Mouse (Mus musculus): ENCODE results near the gene Tectb. TPM values are rescaled to one million over a fixed set of nuclear protein-coding genes. Genes with fewer than 3 reads are reported as not detected.
"Not testable (repeated sequence)": the region's sequence is repeated elsewhere in the genome, so short reads cannot be mapped to it uniquely, and the experiment has no call there.

Gene Tectb
- polyA plus RNA-seq, 1 experiment from 2014 or later = 0.05 TPM

GRCm38 (mm10) chr19:55147568-55147967 lies 33.0 kb upstream of the Tectb start:
- 61% methylated on average over 9 of the region's 9 CpGs for WGBS (ENCODE audit: insufficient replicate concordance)
- no peak for ATAC-seq

GRCm38 (mm10) chr19:55148109-55148508 lies 32.4 kb upstream of the Tectb start:
- Histone ChIP-seq H3K27ac (no peak overlapping the region), H3K27me3 (replicated peaks) (no peaks in the 10 kb centered on the region), H3K4me1 (0 out of 2 replicates have a peak, but pooled peaks cover 8% of the 10 kb centered on the region), H3K9ac (no peak overlapping the region), H3K4me3 (no peak overlapping the region), H3K9me3 (replicated peaks) (no peaks in the 10 kb centered on the region), H3K4me2 (no peak overlapping the region), H3K36me3 (no peaks in the 10 kb centered on the region)
- no peak for ATAC-seq
- 67% methylated on average over 6 of the region's 6 CpGs for WGBS (ENCODE audit: insufficient replicate concordance)

More at GRCm38 (mm10) chr19:55147568-55147967, 33.0 kb upstream of the Tectb start:
- Histone ChIP-seq H3K36me3 (no peaks in the 10 kb centered on the region), H3K9me3 (replicated peaks) (no peaks in the 10 kb centered on the region), H3K4me2 (no peak overlapping the region), H3K4me3 (no peak overlapping the region), H3K27me3 (replicated peaks) (no peaks in the 10 kb centered on the region), H3K9ac (no peak overlapping the region), H3K27ac (no peak overlapping the region), H3K4me1 (0 out of 2 replicates have a peak, but pooled peaks cover 8% of the 10 kb centered on the region)

- H3K9me3 ChIP-seq (replicated peaks) = no peaks in the 10 kb centered on the region
- no peaks in the 10 kb centered on the region for H3K27me3 ChIP-seq (replicated peaks)
- 64% methylated on average over 6 of the region's 6 CpGs for WGBS (ENCODE audit: insufficient replicate concordance)
- H3K4me2 ChIP-seq = no peak overlapping the region
- no peak overlapping the region for H3K9ac ChIP-seq
- no peak overlapping the region for H3K27ac ChIP-seq
- H3K4me1 ChIP-seq = 0 out of 2 replicates have a peak, but pooled peaks cover 6% of the 10 kb centered on the region
- H3K36me3 ChIP-seq = no peaks in the 10 kb centered on the region
- ATAC-seq = no peak
- no peak overlapping the region for H3K4me3 ChIP-seq
Measured at GRCm38 (mm10) chr19:55149646-55150045, 30.9 kb upstream of the Tectb start.

DNA sequence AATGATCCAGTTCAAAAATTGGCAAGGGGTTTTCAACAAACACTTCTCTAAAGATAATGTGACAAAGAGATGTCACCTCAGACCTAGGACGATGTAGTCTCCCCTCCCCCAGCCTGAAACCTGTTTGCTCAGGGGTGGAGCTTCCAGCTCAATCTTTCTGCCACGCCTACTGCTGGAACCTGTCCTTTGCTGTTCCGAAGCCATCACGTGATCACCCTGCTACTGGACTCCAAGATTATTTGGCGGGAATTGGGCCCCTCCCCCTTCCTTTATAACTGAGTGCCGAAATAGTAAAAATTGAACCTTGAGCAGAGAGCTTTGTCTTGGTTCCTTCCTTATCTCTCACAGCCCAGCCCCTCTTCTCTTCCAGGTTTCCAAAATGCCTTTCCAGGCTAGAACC lies 28.3 kb upstream of the Tectb start:
- H3K9me3 ChIP-seq (replicated peaks); H3K9ac ChIP-seq; H3K27ac ChIP-seq; H3K4me1 ChIP-seq; H3K27me3 ChIP-seq (replicated peaks); H3K4me2 ChIP-seq; H3K36me3 ChIP-seq; ATAC-seq; H3K4me3 ChIP-seq: not testable (repeated sequence)
- 40% methylated on average over 6 of the region's 6 CpGs for WGBS (ENCODE audit: insufficient replicate concordance)

DNA sequence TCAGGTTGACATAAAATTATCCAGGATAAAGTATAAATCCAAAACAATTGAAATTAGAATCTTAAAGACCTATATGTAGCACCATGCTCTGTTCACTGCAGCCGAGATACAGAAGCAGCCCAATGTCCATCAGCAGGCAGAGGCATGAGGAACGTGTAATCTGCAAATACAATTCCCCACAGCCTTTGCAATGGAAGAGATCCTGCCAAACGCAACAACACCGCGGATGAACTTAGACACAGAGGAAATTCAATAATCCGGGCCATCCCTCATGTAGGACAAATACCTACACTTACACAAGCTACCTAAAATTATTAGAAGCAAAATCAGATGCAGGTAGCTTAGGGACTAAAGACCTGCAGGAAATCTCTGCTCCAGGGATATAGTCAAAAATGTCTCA lies 27.6 kb upstream of the Tectb start:
- no peak overlapping the region for H3K4me3 ChIP-seq
- no peaks in the 10 kb centered on the region for H3K4me1 ChIP-seq
- H3K27me3 ChIP-seq (replicated peaks) = no peaks in the 10 kb centered on the region
- no peaks in the 10 kb centered on the region for H3K36me3 ChIP-seq
- no peak overlapping the region for H3K27ac ChIP-seq
- 80% methylated on average over 6 of the region's 6 CpGs for WGBS (ENCODE audit: insufficient replicate concordance)
- no peaks in the 10 kb centered on the region for H3K9me3 ChIP-seq (replicated peaks)
- ATAC-seq = no peak
- H3K9ac ChIP-seq = no peak overlapping the region
- H3K4me2 ChIP-seq = no peak overlapping the region

GRCm38 (mm10) chr19:55157029-55157428 lies 23.5 kb upstream of the Tectb start:
- Histone ChIP-seq H3K27ac (no peak overlapping the region), H3K9ac (no peak overlapping the region), H3K9me3 (replicated peaks) (no peaks in the 10 kb centered on the region), H3K36me3 (no peaks in the 10 kb centered on the region), H3K4me1 (no peaks in the 10 kb centered on the region), H3K4me2 (no peak overlapping the region), H3K27me3 (replicated peaks) (no peaks in the 10 kb centered on the region), H3K4me3 (no peak overlapping the region)
- no peak for ATAC-seq
- 62% methylated on average over 7 of the region's 7 CpGs for WGBS (ENCODE audit: insufficient replicate concordance)

- Histone ChIP-seq H3K4me2 (no peak overlapping the region), H3K27ac (no peak overlapping the region), H3K27me3 (replicated peaks) (no peaks in the 10 kb centered on the region), H3K4me3 (no peak overlapping the region), H3K9me3 (replicated peaks) (no peaks in the 10 kb centered on the region), H3K9ac (no peak overlapping the region), H3K4me1 (no peaks in the 10 kb centered on the region), H3K36me3 (no peaks in the 10 kb centered on the region)
- 72% methylated on average over 8 of the region's 8 CpGs for WGBS (ENCODE audit: insufficient replicate concordance)
- ATAC-seq = no peak
Measured at GRCm38 (mm10) chr19:55158606-55159005, 21.9 kb upstream of the Tectb start.

GRCm38 (mm10) chr19:55159826-55160225 lies 20.7 kb upstream of the Tectb start:
- Histone ChIP-seq H3K27ac (no peak overlapping the region), H3K9ac (no peak overlapping the region), H3K36me3 (no peaks in the 10 kb centered on the region), H3K4me2 (no peak overlapping the region), H3K4me1 (no peaks in the 10 kb centered on the region), H3K27me3 (replicated peaks) (no peaks in the 10 kb centered on the region), H3K9me3 (replicated peaks) (no peaks in the 10 kb centered on the region), H3K4me3 (no peak overlapping the region)
- 62% methylated on average over 6 of the region's 6 CpGs for WGBS (ENCODE audit: insufficient replicate concordance)
- ATAC-seq = no peak

GRCm38 (mm10) chr19:55162271-55162670 lies 18.3 kb upstream of the Tectb start:
- Histone ChIP-seq H3K27ac (no peak overlapping the region), H3K9me3 (replicated peaks) (no peaks in the 10 kb centered on the region), H3K27me3 (replicated peaks) (no peaks in the 10 kb centered on the region), H3K4me2 (no peak overlapping the region), H3K9ac (no peak overlapping the region), H3K4me1 (peaks cover 3% of the 10 kb centered on the region; the same call in 1 of the 2 replicates), H3K36me3 (no peaks in the 10 kb centered on the region), H3K4me3 (no peak overlapping the region)
- WGBS (ENCODE audit: insufficient replicate concordance) = 55% methylated on average over 4 of the region's 4 CpGs
- no peak for ATAC-seq

DNA sequence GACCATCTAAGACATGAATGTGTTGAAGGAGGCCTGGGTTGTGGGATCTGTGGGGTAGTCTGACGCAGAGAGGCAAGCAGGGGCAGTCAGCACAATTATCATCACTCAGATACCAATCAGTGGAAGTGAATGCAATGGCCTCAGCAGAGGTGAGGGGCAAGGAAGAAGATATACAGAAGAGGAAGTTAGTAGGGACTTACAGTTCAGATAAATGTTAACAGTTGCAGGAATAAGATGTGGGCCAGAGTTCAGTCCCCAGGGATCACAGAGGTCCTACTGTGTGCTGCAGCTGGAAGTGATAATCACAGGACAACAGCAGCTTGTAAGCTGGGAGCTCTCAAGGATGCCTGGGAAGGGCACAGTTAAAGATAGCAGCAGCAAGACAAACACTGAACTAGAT lies 16.4 kb upstream of the Tectb start:
- no peak for ATAC-seq
- Histone ChIP-seq H3K4me3 (no peak overlapping the region), H3K4me2 (no peak overlapping the region), H3K36me3 (no peaks in the 10 kb centered on the region), H3K9ac (no peak overlapping the region), H3K4me1 (peaks cover 3% of the 10 kb centered on the region; the same call in 1 of the 2 replicates), H3K9me3 (replicated peaks) (no peaks in the 10 kb centered on the region), H3K27me3 (replicated peaks) (no peaks in the 10 kb centered on the region), H3K27ac (no peak overlapping the region)
- WGBS (ENCODE audit: insufficient replicate concordance) = 22% methylated on average over 1 of the region's 1 CpGs

GRCm38 (mm10) chr19:55165183-55165865 lies 15.2 kb upstream of the Tectb start:
- no peak overlapping the region for H3K4me2 ChIP-seq
- no peaks in the 10 kb centered on the region for H3K36me3 ChIP-seq
- peaks cover 3% of the 10 kb centered on the region; the same call in 1 of the 2 replicates for H3K4me1 ChIP-seq
- no peaks in the 10 kb centered on the region for H3K27me3 ChIP-seq (replicated peaks)
- WGBS (ENCODE audit: insufficient replicate concordance) = 82% methylated on average over 1 of the region's 1 CpGs
- H3K27ac ChIP-seq = no peak overlapping the region
- H3K4me3 ChIP-seq = no peak overlapping the region
- no peaks in the 10 kb centered on the region; the same call in 1 of the 2 replicates for H3K9me3 ChIP-seq (replicated peaks)
- no peak overlapping the region for H3K9ac ChIP-seq
- no peak for ATAC-seq

GRCm38 (mm10) chr19:55165954-55166353 lies 14.6 kb upstream of the Tectb start:
- ATAC-seq = no peak
- Histone ChIP-seq H3K4me3 (no peak overlapping the region), H3K27me3 (replicated peaks) (no peaks in the 10 kb centered on the region), H3K9ac (no peak overlapping the region), H3K4me2 (no peak overlapping the region), H3K36me3 (no peaks in the 10 kb centered on the region), H3K27ac (no peak overlapping the region), H3K4me1 (peaks cover 3% of the 10 kb centered on the region; the same call in 1 of the 2 replicates), H3K9me3 (replicated peaks) (no peaks in the 10 kb centered on the region; the same call in 1 of the 2 replicates)
- WGBS (ENCODE audit: insufficient replicate concordance) = 60% methylated on average over 4 of the region's 4 CpGs

DNA sequence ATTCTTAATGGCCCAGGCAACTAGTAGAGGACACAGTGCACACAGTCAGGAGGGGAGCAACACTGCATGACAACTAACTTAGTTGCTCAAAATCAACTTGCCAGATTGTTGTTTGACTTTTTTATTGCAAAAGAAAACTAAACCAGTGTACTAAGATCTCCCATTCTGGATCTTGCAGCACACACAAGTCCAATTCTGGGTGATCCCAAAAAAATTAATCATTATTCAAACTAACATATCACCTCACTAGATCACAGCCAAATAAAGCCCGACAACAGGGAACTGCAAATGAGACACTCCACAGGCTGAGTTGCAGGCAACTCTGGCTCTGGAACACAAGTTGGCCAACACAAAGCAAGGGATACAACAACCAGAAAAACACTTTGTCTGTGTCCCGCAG lies 13.8 kb upstream of the Tectb start:
- H3K4me3 ChIP-seq = no peak overlapping the region
- H3K4me1 ChIP-seq = peaks cover 3% of the 10 kb centered on the region; the same call in 1 of the 2 replicates
- H3K9ac ChIP-seq = no peak overlapping the region
- ATAC-seq = no peak
- H3K27ac ChIP-seq = no peak overlapping the region
- H3K36me3 ChIP-seq = no peaks in the 10 kb centered on the region
- H3K4me2 ChIP-seq = no peak overlapping the region
- no peaks in the 10 kb centered on the region for H3K27me3 ChIP-seq (replicated peaks)
- 64% methylated on average over 2 of the region's 2 CpGs for WGBS (ENCODE audit: insufficient replicate concordance)
- no peaks in the 10 kb centered on the region; the same call in 1 of the 2 replicates for H3K9me3 ChIP-seq (replicated peaks)
